Mouse (Mus musculus): ENCODE data around the gene Ube2c. TPM values are rescaled to one million over a fixed set of nuclear protein-coding genes. Genes with fewer than 3 reads are reported as not detected.

Ube2c gene
- polyA plus RNA-seq, 1 experiment from 2014 or later: 208 TPM

GRCm38 (mm10) chr2:164767812-164768540 lies 1.7 kb upstream of the Ube2c start:
- H3K4me1 ChIP-seq (replicated peaks): peaks cover 26% of the 10 kb centered on the region
- no peak for ATAC-seq
- H3K27me3 ChIP-seq: no peaks in the 10 kb centered on the region
- no peak overlapping the region for H3K4me3 ChIP-seq (replicated peaks)
- H3K9ac ChIP-seq (replicated peaks): no peak overlapping the region
- H3K4me2 ChIP-seq (replicated peaks): no peak overlapping the region
- H3K36me3 ChIP-seq: peaks cover 53% of the 10 kb centered on the region
- 96% methylated on average over 15 of the region's 15 CpGs for WGBS
- H3K9me3 ChIP-seq: no peaks in the 10 kb centered on the region
- H3K27ac ChIP-seq: no peak overlapping the region

- Histone ChIP-seq H3K4me2 (replicated peaks) (peak overlapping the region; percentile 97), H3K36me3 (peaks cover 39% of the 10 kb centered on the region), H3K27ac (no peak overlapping the region), H3K27me3 (no peaks in the 10 kb centered on the region), H3K4me1 (replicated peaks) (peaks cover 26% of the 10 kb centered on the region), H3K9me3 (no peaks in the 10 kb centered on the region), H3K9ac (replicated peaks) (peak overlapping the region; percentile 71), H3K4me3 (replicated peaks) (peak overlapping the region; percentile 86)
- WGBS: 4% methylated on average over 15 of the region's 15 CpGs
- ATAC-seq: no peak
These were observed 581 bp downstream of the Ube2c start for GRCm38 (mm10) chr2:164770279-164770678.

DNA sequence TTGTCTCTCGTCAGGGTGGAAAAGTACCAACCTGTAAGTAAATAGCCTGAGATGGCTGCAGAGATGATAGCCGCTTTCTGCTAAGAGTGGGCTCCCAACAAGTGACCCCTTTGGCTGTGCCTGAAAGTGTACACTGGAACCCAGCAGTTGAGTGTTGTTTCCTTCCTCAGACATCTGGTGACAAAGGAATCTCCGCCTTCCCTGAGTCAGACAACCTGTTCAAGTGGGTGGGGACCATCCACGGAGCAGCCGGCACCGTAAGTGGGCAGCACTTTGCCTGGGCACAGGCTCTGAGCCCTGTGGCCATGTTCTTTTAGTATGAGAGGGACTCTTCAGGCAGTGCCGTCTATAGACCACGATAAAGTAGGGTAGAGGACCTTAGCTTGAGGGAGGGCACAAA lies 1.4 kb downstream of the Ube2c start:
- 85% methylated on average over 8 of the region's 8 CpGs for WGBS
- Histone ChIP-seq H3K36me3 (peaks cover 31% of the 10 kb centered on the region), H3K4me1 (replicated peaks) (peaks cover 26% of the 10 kb centered on the region)

DNA sequence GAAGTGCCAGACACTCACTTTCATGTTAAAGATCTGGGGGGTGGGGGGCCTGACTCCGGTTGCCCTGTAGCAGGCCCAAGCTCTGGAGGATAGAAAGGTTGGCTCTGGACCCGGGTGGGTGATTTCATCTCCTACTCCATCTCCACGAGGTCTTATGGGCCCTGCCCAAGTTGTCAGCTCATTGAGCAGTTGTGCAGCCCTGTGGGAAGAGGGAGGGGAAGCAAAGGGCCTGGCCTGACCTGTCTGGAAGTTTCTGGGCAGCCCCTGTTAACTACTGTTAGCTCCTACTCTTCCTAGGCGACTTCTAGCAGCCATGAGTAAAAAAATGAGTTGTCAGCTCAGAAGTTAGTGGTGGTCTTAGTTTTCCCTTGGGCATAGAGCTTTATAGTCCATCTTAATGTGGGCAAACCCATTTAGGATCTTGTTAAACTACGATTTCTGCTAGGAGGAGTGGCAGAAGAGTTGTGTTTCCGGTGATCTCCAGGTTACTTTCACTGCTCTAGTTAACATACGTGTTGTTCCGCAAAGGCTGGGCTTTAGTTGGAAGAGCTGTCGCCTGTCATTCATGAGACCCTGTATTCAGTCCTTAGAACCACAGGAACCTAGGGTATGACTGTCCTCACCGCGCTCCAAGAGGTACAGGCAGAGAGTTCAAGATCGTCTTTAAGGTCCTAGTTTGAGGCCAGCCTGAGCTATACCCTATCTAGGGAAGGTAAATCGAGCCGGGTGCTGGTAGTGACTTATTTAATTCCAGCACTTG lies 3.7 kb downstream of the Ube2c start:
- 80% methylated on average over 14 of the region's 14 CpGs for WGBS
- Histone ChIP-seq H3K4me2 (replicated peaks) (no peak overlapping the region), H3K27me3 (no peaks in the 10 kb centered on the region), H3K4me3 (replicated peaks) (no peak overlapping the region), H3K4me1 (replicated peaks) (peaks cover 26% of the 10 kb centered on the region), H3K36me3 (peaks cover 9% of the 10 kb centered on the region; the same call in 1 of the 2 replicates), H3K9ac (replicated peaks) (no peak overlapping the region), H3K27ac (no peak overlapping the region), H3K9me3 (no peaks in the 10 kb centered on the region)
- ATAC-seq: no peak

More for the DNA sequence above, 1.4 kb downstream of the Ube2c start:
- Histone ChIP-seq H3K27me3 (no peaks in the 10 kb centered on the region), H3K4me3 (replicated peaks) (peak overlapping the region; percentile 86), H3K27ac (no peak overlapping the region), H3K9me3 (no peaks in the 10 kb centered on the region), H3K4me2 (replicated peaks) (peak overlapping the region; percentile 97), H3K9ac (replicated peaks) (peak overlapping the region; percentile 71)
- no peak for ATAC-seq

GRCm38 (mm10) chr2:164773989-164774364 lies 4.3 kb downstream of the Ube2c start:
- no peak for ATAC-seq

DNA sequence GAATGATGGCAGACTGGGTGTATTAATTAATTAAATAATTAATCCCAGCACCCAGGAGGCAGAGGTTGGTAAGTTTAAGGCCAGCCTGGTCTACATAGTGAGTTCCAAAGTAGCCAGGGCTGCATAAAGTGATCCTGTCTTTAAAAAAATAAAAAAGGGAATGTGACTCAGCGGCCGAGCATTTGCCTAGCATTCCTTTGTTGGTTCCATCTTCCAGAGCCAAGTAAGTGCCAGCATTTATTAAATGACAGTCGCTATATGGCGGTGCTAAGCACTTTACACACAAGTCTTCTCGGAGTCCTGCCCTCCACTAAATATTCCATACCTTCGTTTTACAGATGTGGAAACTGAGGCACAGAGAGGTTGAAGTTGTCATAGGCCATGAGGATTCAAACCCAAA lies 6.4 kb downstream of the Ube2c start:
- Histone ChIP-seq H3K27ac (no peak overlapping the region), H3K9me3 (no peaks in the 10 kb centered on the region), H3K4me1 (replicated peaks) (peaks cover 13% of the 10 kb centered on the region), H3K4me3 (replicated peaks) (no peak overlapping the region), H3K27me3 (no peaks in the 10 kb centered on the region), H3K4me2 (replicated peaks) (no peak overlapping the region), H3K9ac (replicated peaks) (no peak overlapping the region), H3K36me3 (peaks cover 9% of the 10 kb centered on the region; the same call in 1 of the 2 replicates)
- no peak for ATAC-seq
- WGBS: 89% methylated on average over 6 of the region's 6 CpGs

More at GRCm38 (mm10) chr2:164773989-164774364, 4.3 kb downstream of the Ube2c start:
- no peak overlapping the region for H3K4me3 ChIP-seq (replicated peaks)
- H3K36me3 ChIP-seq: peaks cover 9% of the 10 kb centered on the region; the same call in 1 of the 2 replicates
- H3K27me3 ChIP-seq: no peaks in the 10 kb centered on the region
- H3K9me3 ChIP-seq: no peaks in the 10 kb centered on the region
- 90% methylated on average over 5 of the region's 5 CpGs for WGBS
- H3K27ac ChIP-seq: no peak overlapping the region
- peaks cover 26% of the 10 kb centered on the region for H3K4me1 ChIP-seq (replicated peaks)
- H3K9ac ChIP-seq (replicated peaks): no peak overlapping the region
- no peak overlapping the region for H3K4me2 ChIP-seq (replicated peaks)

- H3K27ac ChIP-seq: no peak overlapping the region
- WGBS: 72% methylated on average over 17 of the region's 17 CpGs
- H3K4me1 ChIP-seq (replicated peaks): peaks cover 6% of the 10 kb centered on the region
- no peaks in the 10 kb centered on the region for H3K27me3 ChIP-seq
- peaks cover 4% of the 10 kb centered on the region; the same call in 1 of the 2 replicates for H3K36me3 ChIP-seq
- ATAC-seq: no peak
- H3K9me3 ChIP-seq: no peaks in the 10 kb centered on the region
- no peak overlapping the region for H3K4me3 ChIP-seq (replicated peaks)
- no peak overlapping the region for H3K9ac ChIP-seq (replicated peaks)
- no peak overlapping the region for H3K4me2 ChIP-seq (replicated peaks)
These were observed 7.1 kb downstream of the Ube2c start for GRCm38 (mm10) chr2:164776801-164777200.

DNA sequence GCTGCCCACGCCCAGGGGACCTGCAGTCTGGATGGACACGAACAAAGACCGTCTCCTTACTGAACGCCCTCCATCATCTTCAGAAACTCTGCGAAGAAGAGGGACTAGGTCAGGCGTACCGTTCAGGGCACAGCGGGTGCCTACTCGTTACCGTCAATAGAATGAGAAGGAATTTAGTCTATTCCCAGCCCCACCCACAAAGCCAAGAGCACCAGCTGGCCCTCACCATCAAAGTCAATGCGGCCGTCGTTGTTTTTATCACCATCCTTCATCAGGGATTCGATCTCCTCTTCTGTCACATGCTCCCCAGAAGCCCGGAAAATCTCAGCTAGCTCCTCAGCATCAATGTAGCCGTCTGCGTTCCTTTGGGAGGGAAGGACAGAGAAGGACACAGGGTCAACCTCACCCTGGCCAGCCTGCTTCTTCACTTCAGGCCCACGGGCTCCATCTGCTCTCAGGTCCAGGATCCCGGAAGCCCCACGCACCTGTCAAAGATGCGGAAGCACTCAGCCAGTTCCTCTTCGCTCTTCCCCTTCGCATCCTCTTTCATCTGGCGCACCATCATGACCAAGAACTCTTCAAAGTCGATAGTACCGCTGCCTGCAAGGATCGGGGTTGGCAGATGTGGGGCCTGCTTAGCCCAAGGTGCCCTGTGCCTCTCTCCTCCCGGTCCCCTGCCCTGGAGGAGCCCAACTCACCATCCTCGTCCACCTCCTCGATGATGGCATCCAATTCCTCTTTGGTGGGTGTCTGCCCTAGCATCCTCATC lies 7.7 kb downstream of the Ube2c start:
- Histone ChIP-seq H3K4me2 (replicated peaks) (no peak overlapping the region), H3K4me1 (replicated peaks) (no peaks in the 10 kb centered on the region), H3K9ac (replicated peaks) (no peak overlapping the region), H3K27me3 (no peaks in the 10 kb centered on the region), H3K36me3 (peaks cover 4% of the 10 kb centered on the region; the same call in 1 of the 2 replicates), H3K9me3 (no peaks in the 10 kb centered on the region), H3K4me3 (replicated peaks) (no peak overlapping the region), H3K27ac (no peak overlapping the region)
- no peak for ATAC-seq
- 86% methylated on average over 30 of the region's 30 CpGs for WGBS

GRCm38 (mm10) chr2:164778015-164778287 lies 8.3 kb downstream of the Ube2c start:
- 0 out of 2 replicates have a peak, but pooled peaks cover 4% of the 10 kb centered on the region for H3K27me3 ChIP-seq
- 88% methylated on average over 11 of the region's 11 CpGs for WGBS

DNA sequence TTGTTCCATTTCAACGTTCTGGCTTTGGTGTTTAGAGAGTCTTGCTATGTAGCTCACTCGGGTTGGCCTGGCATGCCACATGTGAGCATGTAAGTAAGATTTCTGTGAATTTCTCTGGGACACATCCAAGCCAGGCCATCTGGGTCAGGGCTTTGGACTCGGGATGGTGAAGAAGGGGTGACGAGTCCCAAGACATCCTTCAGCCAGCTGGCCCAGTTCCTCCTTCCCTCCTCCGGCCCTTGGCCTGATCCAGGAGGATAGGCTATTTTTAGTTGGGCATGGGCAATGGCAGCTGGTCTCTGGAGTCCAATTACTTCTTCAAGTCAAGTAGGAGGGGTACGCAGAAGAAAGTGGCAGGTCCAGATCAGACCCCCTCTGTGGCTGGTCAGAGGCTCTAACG lies 9.1 kb downstream of the Ube2c start:
- Histone ChIP-seq H3K4me2 (replicated peaks) (no peak overlapping the region), H3K27ac (no peak overlapping the region), H3K4me1 (replicated peaks) (no peaks in the 10 kb centered on the region), H3K9me3 (no peaks in the 10 kb centered on the region), H3K27me3 (peaks cover 6% of the 10 kb centered on the region; the same call in 1 of the 2 replicates), H3K36me3 (no peaks in the 10 kb centered on the region), H3K4me3 (replicated peaks) (no peak overlapping the region), H3K9ac (replicated peaks) (no peak overlapping the region)
- no peak for ATAC-seq
- WGBS: 85% methylated on average over 7 of the region's 7 CpGs

More at GRCm38 (mm10) chr2:164778015-164778287, 8.3 kb downstream of the Ube2c start:
- ATAC-seq: no peak
- Histone ChIP-seq H3K27ac (no peak overlapping the region), H3K4me3 (replicated peaks) (no peak overlapping the region), H3K4me2 (replicated peaks) (no peak overlapping the region), H3K4me1 (replicated peaks) (no peaks in the 10 kb centered on the region), H3K36me3 (peaks cover 2% of the 10 kb centered on the region; the same call in 1 of the 2 replicates), H3K9ac (replicated peaks) (no peak overlapping the region), H3K9me3 (no peaks in the 10 kb centered on the region)

DNA sequence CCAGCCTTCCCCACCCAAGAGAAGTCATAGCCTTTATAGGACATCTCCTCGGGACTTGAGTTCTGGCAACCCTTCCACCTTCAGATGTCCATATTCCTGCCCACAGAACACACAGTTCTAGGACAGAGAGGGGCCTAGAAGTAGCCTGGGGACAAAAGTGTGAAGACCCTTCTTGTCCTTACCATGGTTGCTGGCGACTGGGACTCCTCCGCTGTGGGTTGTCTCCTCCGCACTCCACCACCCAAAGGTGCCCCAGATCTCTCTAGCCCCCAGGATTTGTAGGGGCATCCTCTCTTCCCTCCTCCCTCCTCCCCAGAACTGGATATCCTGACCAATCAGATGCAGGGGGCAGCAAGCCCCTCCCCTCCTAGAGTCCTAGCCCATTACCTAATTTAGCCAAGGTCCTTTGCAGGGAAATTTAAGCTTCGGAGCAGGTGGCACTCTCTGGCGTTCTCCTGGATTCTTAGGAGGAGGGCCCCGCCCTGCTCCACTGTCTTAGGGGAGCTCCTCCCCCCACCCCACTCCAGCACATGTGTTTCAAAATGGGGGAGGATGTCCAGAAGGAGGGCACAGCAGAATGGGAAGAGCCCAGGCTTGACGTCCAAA lies 9.9 kb downstream of the Ube2c start, which contains the start of gene Tnnc2:
Gene Tnnc2 (minus strand): TSS at position 487 of the 606 bp plus-strand sequence.
- Histone ChIP-seq H3K4me1 (replicated peaks) (0 out of 2 replicates have a peak, but pooled peaks cover under 1% of the 10 kb centered on the region), H3K27ac (no peak within 1 kb of the TSS), H3K4me3 (replicated peaks) (no peak within 1 kb of the TSS), H3K9ac (replicated peaks) (no peak within 1 kb of the TSS), H3K4me2 (replicated peaks) (no peak within 1 kb of the TSS), H3K9me3 (no peaks in the 10 kb centered on the region), H3K27me3 (peaks cover 12% of the 10 kb centered on the region; the same call in 1 of the 2 replicates), H3K36me3 (no peaks in the 10 kb centered on the region)
- ATAC-seq: no peak
- 74% methylated on average over 8 of the region's 8 CpGs for WGBS

Data from midbrain, embryonic 13.5 days (tissue).